Mouse (Mus musculus): ENCODE data around the gene Wwox.

DNA sequence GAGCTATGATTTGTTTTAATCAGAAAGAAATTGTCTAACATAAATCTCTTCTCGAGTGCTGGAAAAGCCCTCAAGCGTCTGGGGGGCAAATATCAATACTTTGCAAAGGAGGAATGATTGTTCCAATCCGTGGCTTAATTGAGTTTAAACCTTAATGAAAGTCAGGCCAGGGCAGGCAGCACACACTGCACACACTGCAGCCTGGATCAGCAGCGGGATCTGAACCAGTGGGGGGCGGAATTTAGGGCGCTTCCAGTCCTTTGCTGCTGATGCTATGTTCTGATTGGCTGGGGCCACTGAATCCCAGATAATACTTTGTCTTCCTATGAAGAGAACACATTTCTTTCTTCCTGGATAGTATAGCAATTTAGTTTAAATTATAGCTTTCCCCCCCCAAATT is 62.5 kb downstream of the Wwox start:
- no peak for TF ChIP-seq POLR2A (IDR thresholded peaks at IDR 0.05; ENCODE audit: extremely low read depth, insufficient read depth, low read length)
- TF ChIP-seq CTCF (IDR thresholded peaks at IDR 0.05; ENCODE audit: extremely low read depth, insufficient read depth, low read length): no peak
